Mouse (Mus musculus): ENCODE results near the gene Hoxd8. TPM values are rescaled to one million over a fixed set of nuclear protein-coding genes. Genes with fewer than 3 reads are reported as not detected.

Gene Hoxd8
- polyA plus RNA-seq, 1 experiment from 2014 or later: 3.1 TPM

DNA sequence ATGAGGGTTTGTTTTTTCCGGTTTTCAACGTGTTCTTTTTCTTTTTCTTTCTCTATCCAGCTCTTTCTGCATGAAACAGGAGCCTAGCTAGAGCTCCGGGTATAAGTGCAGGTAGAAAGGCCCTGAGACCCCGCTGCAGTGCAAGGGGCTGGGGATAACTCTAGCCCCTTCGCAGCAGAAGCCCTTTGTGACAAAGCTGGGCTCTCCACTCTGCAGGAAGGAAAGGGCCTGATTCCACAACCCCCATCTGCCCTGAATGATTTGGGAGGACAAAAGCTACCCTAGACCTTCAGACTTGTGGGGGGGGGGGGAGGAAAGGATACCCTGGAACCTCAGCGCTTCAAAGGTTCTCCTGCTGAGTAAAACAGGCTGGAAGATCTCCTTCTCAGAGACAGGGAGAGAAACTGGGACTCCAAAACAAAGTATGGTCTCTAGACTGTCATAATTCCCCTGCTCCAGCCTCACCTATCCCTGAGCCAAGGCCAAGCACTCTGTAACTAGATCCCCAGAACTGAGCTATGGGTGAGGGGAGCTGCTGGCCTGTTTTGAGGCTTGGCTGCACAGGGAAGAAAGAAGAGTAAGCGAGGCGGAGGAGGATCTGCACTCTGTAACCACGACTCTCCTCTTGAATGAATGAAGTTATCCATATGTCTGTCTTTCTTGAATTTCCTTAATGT is 27.9 kb upstream of the Hoxd8 start:
- Histone ChIP-seq H3K9me3 (ENCODE audit: control insufficient read depth, low read length) (no peaks in the 10 kb centered on the region), H3K4me3 (ENCODE audit: low read length) (no peak overlapping the region), H3K27ac (ENCODE audit: low read length) (no peak overlapping the region), H3K27me3 (replicated peaks; ENCODE audit: control insufficient read depth, insufficient read depth, low read length) (peaks cover 93% of the 10 kb centered on the region), H3K36me3 (ENCODE audit: control insufficient read depth, insufficient read depth, low read length) (no peaks in the 10 kb centered on the region), H3K9ac (ENCODE audit: low read depth, low read length) (no peak overlapping the region), H3K4me2 (ENCODE audit: low read depth, low read length) (no peak overlapping the region), H3K4me1 (ENCODE audit: control insufficient read depth, insufficient read depth, low read length) (0 out of 2 replicates have a peak, but pooled peaks cover 2% of the 10 kb centered on the region)
- ATAC-seq: no peak
- WGBS: 5% methylated on average over 9 of the region's 9 CpGs

DNA sequence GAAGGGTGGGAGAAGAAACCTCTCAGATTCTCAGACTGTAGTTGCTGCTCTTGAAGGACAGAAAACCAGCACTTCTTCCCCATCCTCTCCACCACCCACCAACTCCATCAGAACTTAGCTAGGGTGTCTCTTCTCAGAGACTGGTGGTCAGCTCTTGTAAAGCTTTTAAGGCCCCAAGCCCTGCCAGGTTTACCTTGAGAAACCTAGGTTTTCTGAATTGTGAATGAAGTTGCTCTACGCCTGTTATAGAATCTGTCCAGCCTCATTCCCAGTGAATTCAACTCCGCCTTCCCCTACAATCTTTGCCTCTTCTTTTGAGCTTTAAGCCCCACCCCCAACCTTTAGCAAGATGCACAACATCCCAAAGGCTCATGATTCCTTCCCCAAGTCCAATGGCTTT is 27.3 kb upstream of the Hoxd8 start:
- Histone ChIP-seq H3K4me2 (ENCODE audit: low read depth, low read length) (no peak overlapping the region), H3K9ac (ENCODE audit: low read depth, low read length) (no peak overlapping the region), H3K9me3 (ENCODE audit: control insufficient read depth, low read length) (no peaks in the 10 kb centered on the region), H3K4me3 (ENCODE audit: low read length) (no peak overlapping the region), H3K4me1 (ENCODE audit: control insufficient read depth, insufficient read depth, low read length) (peaks cover 6% of the 10 kb centered on the region; the same call in 1 of the 2 replicates), H3K27ac (ENCODE audit: low read length) (no peak overlapping the region), H3K27me3 (replicated peaks; ENCODE audit: control insufficient read depth, insufficient read depth, low read length) (peaks cover 93% of the 10 kb centered on the region), H3K36me3 (ENCODE audit: control insufficient read depth, insufficient read depth, low read length) (no peaks in the 10 kb centered on the region)
- WGBS: 32% methylated on average over 2 of the region's 2 CpGs
- ATAC-seq: no peak

DNA sequence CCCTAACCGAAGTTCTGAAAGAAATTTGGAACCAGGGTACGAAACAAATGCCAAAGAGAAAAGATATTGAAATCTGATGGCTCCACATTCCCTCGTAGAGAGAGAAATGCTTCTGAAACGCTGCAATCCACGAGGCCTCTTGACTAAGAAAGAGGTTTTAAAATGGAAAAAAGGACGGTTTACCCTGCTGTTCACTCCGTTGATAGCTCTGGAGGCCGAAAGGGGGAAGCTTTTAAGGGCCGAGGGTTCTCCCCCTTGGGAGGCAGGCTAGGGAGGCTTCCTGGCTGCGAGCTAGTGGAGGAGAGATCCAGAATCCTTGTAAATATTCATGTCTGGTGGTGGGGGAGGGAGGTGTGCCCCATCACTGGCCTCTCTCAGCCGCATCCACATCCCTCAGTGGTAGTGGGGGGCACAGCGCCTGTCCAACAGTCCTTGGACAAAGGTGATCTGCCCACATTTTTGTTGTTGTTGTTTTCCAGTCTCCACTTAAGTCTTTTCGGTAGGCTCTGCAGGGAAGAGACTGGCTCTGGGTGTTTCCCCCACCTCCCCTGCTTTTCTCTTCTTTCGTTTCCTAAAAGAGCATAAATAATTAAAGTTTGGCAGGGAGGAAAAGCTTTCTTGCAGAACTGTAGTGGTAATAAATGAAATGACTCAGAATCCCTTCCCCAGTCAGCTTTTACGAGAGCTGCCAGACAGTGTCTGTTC is 25.4 kb upstream of the Hoxd8 start, which contains the start of gene Hoxd11:
Gene Hoxd11, plus strand, starts transcription at position 667 of the 705 bp plus-strand sequence.
- Histone ChIP-seq H3K4me2 (ENCODE audit: low read depth, low read length) (no peak within 1 kb of the TSS), H3K36me3 (ENCODE audit: control insufficient read depth, insufficient read depth, low read length) (no peaks in the 10 kb centered on the region), H3K4me3 (ENCODE audit: low read length) (peak within 1 kb of the TSS; percentile 3; the same call in 1 of the 2 replicates), H3K9me3 (ENCODE audit: control insufficient read depth, low read length) (no peaks in the 10 kb centered on the region), H3K9ac (ENCODE audit: low read depth, low read length) (no peak within 1 kb of the TSS), H3K4me1 (ENCODE audit: control insufficient read depth, insufficient read depth, low read length) (peaks cover 12% of the 10 kb centered on the region), H3K27me3 (replicated peaks; ENCODE audit: control insufficient read depth, insufficient read depth, low read length) (peaks cover 96% of the 10 kb centered on the region), H3K27ac (ENCODE audit: low read length) (no peak within 1 kb of the TSS)
- 2% methylated on average over 15 of the region's 15 CpGs for WGBS
- ATAC-seq: no peak

DNA sequence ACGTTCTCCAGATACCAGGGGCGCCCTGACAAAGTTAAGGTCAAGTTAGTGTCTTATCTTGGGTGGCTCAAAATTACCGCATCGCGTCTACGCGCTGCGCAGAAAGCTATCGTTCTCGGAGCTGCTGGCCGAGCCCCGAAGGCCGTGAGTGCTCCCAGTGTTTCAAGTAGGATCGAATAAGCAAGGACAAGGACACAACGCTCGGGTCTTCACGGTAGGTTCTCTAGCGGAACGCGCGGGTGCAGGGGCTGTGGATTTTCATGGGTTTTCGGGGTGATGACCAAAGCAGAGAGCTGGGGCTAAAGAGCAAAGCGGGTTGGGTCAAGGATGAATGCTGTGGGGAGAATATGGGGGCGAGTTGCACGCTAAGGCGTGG is 24.8 kb upstream of the Hoxd8 start:
- Histone ChIP-seq H3K4me3 (ENCODE audit: low read length) (peak overlapping the region; percentile 3; the same call in 1 of the 2 replicates), H3K27ac (ENCODE audit: low read length) (no peak overlapping the region), H3K27me3 (replicated peaks; ENCODE audit: control insufficient read depth, insufficient read depth, low read length) (peaks cover 95% of the 10 kb centered on the region), H3K9me3 (ENCODE audit: control insufficient read depth, low read length) (no peaks in the 10 kb centered on the region), H3K36me3 (ENCODE audit: control insufficient read depth, insufficient read depth, low read length) (no peaks in the 10 kb centered on the region), H3K9ac (ENCODE audit: low read depth, low read length) (no peak overlapping the region), H3K4me2 (ENCODE audit: low read depth, low read length) (no peak overlapping the region), H3K4me1 (ENCODE audit: control insufficient read depth, insufficient read depth, low read length) (peaks cover 12% of the 10 kb centered on the region)
- under 1% methylated on average over 26 of the region's 26 CpGs for WGBS
- ATAC-seq: no peak

DNA sequence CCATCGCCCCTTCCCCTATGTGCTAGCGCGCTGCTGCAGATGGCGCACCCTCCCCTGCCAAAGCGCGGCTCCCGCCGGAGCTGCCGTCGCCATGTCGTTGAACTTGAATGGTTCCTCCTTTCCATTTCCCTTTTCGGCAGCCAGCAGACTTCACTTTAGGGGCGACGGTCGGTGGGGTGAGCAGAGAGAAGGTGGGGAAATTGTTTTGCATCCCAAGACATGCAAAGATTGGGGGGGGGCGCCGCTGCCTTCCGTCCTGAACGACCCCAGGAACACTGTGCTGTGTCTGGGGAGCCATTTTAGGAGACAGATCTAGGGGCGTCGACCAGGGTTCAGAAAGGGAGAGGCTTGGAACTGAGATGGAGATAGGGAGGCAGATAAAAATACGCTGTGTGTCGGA is 24.4 kb upstream of the Hoxd8 start:
- peaks cover 12% of the 10 kb centered on the region for H3K4me1 ChIP-seq (ENCODE audit: control insufficient read depth, insufficient read depth, low read length)
- no peaks in the 10 kb centered on the region for H3K36me3 ChIP-seq (ENCODE audit: control insufficient read depth, insufficient read depth, low read length)
- H3K9me3 ChIP-seq (ENCODE audit: control insufficient read depth, low read length): no peaks in the 10 kb centered on the region
- no peak overlapping the region for H3K9ac ChIP-seq (ENCODE audit: low read depth, low read length)
- H3K4me3 ChIP-seq (ENCODE audit: low read length): peak overlapping the region; percentile 3; the same call in 1 of the 2 replicates
- H3K4me2 ChIP-seq (ENCODE audit: low read depth, low read length): no peak overlapping the region
- ATAC-seq: no peak
- WGBS: 2% methylated on average over 23 of the region's 23 CpGs
- no peak overlapping the region for H3K27ac ChIP-seq (ENCODE audit: low read length)
- peaks cover 93% of the 10 kb centered on the region for H3K27me3 ChIP-seq (replicated peaks; ENCODE audit: control insufficient read depth, insufficient read depth, low read length)

DNA sequence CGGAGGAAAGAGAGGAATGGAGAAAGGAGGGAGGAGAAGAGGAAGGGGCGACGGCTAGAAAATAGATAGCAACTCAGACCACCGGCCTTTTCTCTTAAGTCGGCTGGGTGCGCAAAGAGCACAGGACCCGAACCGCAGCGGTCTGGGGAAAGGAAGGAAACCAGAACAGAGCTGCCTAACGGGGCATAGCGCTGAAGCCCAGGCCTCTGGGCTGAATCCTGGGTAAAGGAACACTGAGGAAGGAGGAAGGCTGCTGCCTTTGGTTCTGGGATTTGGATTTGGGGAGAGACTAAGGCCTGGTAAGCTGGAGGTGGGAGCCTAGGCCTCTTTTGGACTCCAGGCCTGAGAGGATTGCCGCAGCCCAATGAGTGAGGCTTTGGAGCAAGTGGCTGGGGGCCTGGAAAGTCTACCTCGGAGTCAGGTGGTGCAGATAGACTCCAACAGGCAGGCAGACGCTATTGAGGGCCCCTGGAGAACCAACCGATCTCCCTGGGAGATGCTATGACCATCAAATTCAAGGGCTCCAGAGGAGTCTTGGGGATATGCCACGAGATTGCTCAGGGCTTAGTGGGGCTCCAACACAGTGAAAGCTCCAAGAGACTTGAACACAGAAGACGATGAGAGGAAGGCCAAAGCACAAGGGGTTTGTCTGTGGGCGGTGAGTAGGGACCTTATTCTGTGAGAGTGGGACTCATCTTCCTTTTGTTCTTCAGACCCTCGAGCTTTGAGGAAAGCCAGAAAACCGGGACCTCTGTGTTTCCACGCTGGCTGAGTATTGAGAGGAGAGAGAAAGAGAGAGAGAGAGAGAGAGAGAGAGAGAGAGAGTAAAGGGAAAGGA is 23.6 kb upstream of the Hoxd8 start:
- H3K27me3 ChIP-seq (replicated peaks; ENCODE audit: control insufficient read depth, insufficient read depth, low read length): peaks cover 91% of the 10 kb centered on the region
- no peak overlapping the region for H3K9ac ChIP-seq (ENCODE audit: low read depth, low read length)
- H3K27ac ChIP-seq (ENCODE audit: low read length): no peak overlapping the region
- 3% methylated on average over 21 of the region's 21 CpGs for WGBS
- H3K4me2 ChIP-seq (ENCODE audit: low read depth, low read length): no peak overlapping the region
- H3K4me3 ChIP-seq (ENCODE audit: low read length): peak overlapping the region; percentile 34; the same call in 1 of the 2 replicates
- H3K9me3 ChIP-seq (ENCODE audit: control insufficient read depth, low read length): no peaks in the 10 kb centered on the region
- no peaks in the 10 kb centered on the region for H3K36me3 ChIP-seq (ENCODE audit: control insufficient read depth, insufficient read depth, low read length)
- no peak for ATAC-seq
- peaks cover 12% of the 10 kb centered on the region for H3K4me1 ChIP-seq (ENCODE audit: control insufficient read depth, insufficient read depth, low read length)

DNA sequence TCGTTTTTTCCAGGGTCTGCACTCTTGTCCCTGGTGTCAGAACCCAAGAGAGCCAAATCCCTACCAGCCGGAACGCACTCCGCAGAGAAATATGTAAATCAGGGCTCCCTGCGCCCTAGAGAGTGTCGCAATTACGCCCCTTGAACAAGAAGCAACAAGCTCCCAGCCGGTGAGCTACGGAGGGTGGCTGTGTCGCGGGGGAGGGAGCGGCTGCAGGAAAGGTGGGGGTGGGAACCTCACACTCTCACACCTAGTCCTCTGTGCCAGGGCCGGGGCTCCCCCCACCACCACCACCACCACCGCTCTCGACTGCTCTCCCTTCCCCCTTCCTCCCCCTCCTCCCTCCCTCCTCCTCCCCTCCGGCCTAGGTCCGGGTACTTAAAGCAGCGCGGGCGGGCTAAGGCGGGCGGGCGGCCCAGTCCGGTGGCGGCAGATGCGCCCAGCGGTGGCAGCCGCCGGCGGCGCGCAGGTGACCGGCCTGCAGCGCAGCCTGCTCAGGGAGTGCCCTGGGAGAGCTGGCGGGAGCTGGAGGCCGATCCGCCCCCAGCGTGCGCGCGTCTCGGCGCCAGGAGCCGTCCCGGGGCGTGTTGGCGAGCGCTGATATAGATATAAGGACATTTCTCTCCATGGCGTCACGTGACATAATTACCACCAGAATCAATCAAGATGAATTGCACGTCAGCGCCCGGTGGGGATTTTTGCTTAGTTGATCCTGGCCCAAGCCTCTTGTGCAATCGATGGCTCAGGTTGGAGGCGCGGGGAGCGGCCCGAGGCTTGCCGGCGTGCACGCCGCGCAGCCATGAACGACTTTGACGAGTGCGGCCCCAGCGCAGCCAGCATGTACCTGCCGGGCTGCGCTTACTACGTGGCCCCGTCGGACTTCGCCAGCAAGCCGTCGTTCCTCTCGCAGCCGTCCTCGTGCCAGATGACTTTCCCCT is 22.6 kb upstream of the Hoxd8 start:
- H3K9me3 ChIP-seq (ENCODE audit: control insufficient read depth, low read length): no peaks in the 10 kb centered on the region
- peaks cover 12% of the 10 kb centered on the region for H3K4me1 ChIP-seq (ENCODE audit: control insufficient read depth, insufficient read depth, low read length)
- peak overlapping the region; percentile 42 for H3K4me2 ChIP-seq (ENCODE audit: low read depth, low read length)
- H3K9ac ChIP-seq (ENCODE audit: low read depth, low read length): 0 out of 2 replicates have a peak overlapping the region, but pooled peaks have one; percentile 10
- H3K4me3 ChIP-seq (ENCODE audit: low read length): peak overlapping the region; percentile 34
- H3K36me3 ChIP-seq (ENCODE audit: control insufficient read depth, insufficient read depth, low read length): no peaks in the 10 kb centered on the region
- WGBS: under 1% methylated on average over 74 of the region's 78 CpGs
- peaks cover 86% of the 10 kb centered on the region for H3K27me3 ChIP-seq (replicated peaks; ENCODE audit: control insufficient read depth, insufficient read depth, low read length)
- no peak overlapping the region for H3K27ac ChIP-seq (ENCODE audit: low read length)
- peak; percentile 59 for ATAC-seq

DNA sequence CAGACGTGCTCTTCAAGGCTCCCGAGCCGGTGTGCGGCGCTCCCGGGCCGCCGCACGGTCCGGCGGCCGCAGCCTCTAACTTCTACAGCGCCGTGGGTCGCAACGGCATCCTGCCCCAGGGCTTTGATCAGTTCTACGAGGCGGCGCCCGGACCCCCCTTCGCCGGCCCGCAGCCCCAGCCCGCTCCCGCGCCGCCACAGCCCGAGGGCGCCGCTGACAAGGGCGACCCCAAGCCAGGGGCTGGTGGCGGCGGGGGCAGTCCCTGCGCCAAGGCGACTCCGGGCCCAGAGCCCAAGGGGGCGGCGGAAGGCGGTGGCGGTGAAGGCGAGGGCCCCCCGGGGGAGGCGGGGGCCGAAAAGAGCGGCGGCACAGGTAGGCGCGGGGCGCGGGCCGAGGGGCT is 21.6 kb upstream of the Hoxd8 start:
- peak overlapping the region; percentile 43; the same call in 1 of the 2 replicates for H3K9ac ChIP-seq (ENCODE audit: low read depth, low read length)
- WGBS: under 1% methylated on average over 48 of the region's 51 CpGs
- 0 out of 2 replicates have a peak, but pooled peaks have one; percentile 10 for ATAC-seq

More for the DNA sequence above, 21.6 kb upstream of the Hoxd8 start:
- Histone ChIP-seq H3K27me3 (replicated peaks; ENCODE audit: control insufficient read depth, insufficient read depth, low read length) (peaks cover 88% of the 10 kb centered on the region), H3K4me1 (ENCODE audit: control insufficient read depth, insufficient read depth, low read length) (peaks cover 12% of the 10 kb centered on the region), H3K4me3 (ENCODE audit: low read length) (peak overlapping the region; percentile 34), H3K9me3 (ENCODE audit: control insufficient read depth, low read length) (no peaks in the 10 kb centered on the region), H3K27ac (ENCODE audit: low read length) (no peak overlapping the region), H3K36me3 (ENCODE audit: control insufficient read depth, insufficient read depth, low read length) (no peaks in the 10 kb centered on the region), H3K4me2 (ENCODE audit: low read depth, low read length) (peak overlapping the region; percentile 42)

Measured in intestine, embryonic 16.5 days (tissue).